In the genomic region with DNA sequence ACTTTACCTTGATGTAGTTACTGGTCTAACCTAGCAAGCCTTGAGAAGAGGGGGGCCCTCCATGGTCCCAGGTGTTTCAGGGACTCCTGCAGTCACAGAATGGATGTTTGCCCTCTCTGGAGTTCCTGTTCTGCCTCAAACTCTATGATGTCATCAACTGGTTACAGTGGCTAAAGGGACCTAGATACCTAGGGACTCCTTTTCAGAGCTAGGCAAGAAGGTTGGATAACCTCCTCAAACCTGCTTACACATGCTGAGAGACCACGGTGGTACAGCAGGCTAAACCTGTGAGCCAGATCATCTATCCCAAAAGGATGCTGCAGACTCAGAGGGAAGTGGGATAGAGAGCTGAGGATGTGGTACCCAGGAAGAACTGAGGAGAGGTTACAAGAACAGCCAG, we compare ENCODE assay signal across 8 mouse cellular contexts. TPM values are rescaled to one million over a fixed set of nuclear protein-coding genes. Genes with fewer than 3 reads are reported as not detected.
DNase-seq lines count a peak whose midpoint lies in the region; ATAC-seq and TF ChIP-seq lines count a peak whose summit lies in the region.

A gene (minus strand): TSS at position 101 of the 400 bp plus-strand sequence.

- no peak within 1 kb of the TSS for H3K9ac ChIP-seq in lung, embryonic 15.5 days
- H3K9ac ChIP-seq in heart, postnatal 0 days (replicated peaks; ENCODE audit: low read depth, low read length) = no peak within 1 kb of the TSS
- H3K9ac ChIP-seq in neural tube, embryonic 15.5 days (replicated peaks) = no peak within 1 kb of the TSS

- no peak for DNase-seq in lung, postnatal 36 days
- DNase-seq in embryonic facial prominence, embryonic 10.5 days (ENCODE audit: low spot score) = no peak
- no peak for DNase-seq in heart, postnatal 0 days (ENCODE audit: low spot score)
- DNase-seq in limb, embryonic 10.5 days (ENCODE audit: low spot score) = no peak
- no peak for DNase-seq in cerebellum, adult 11 months
- no peak for DNase-seq in MN1 (ENCODE audit: low spot score)

- no peaks in the 10 kb centered on the region for H3K9me3 ChIP-seq in lung, embryonic 15.5 days
- no peaks in the 10 kb centered on the region for H3K9me3 ChIP-seq in embryonic facial prominence, embryonic 10.5 days
- no peaks in the 10 kb centered on the region for H3K9me3 ChIP-seq in heart, postnatal 0 days (replicated peaks; ENCODE audit: control insufficient read depth, low read length)
- no peaks in the 10 kb centered on the region for H3K9me3 ChIP-seq in limb, embryonic 10.5 days (replicated peaks)
- H3K9me3 ChIP-seq in neural tube, embryonic 15.5 days (replicated peaks) = no peaks in the 10 kb centered on the region

- H3K27ac ChIP-seq in lung, embryonic 15.5 days = no peak within 1 kb of the TSS
- H3K27ac ChIP-seq in embryonic facial prominence, embryonic 10.5 days (replicated peaks) = no peak within 1 kb of the TSS
- H3K27ac ChIP-seq in heart, postnatal 0 days (ENCODE audit: low read depth) = no peak within 1 kb of the TSS
- H3K27ac ChIP-seq in limb, embryonic 10.5 days = no peak within 1 kb of the TSS
- no peak within 1 kb of the TSS for H3K27ac ChIP-seq in neural tube, embryonic 15.5 days (replicated peaks)

- no peaks in the 10 kb centered on the region for H3K27me3 ChIP-seq in lung, embryonic 15.5 days
- H3K27me3 ChIP-seq in embryonic facial prominence, embryonic 10.5 days (replicated peaks; ENCODE audit: low read depth, poor library complexity, severe bottlenecking) = no peaks in the 10 kb centered on the region
- no peaks in the 10 kb centered on the region for H3K27me3 ChIP-seq in heart, postnatal 0 days (ENCODE audit: control insufficient read depth, insufficient read depth, low read length)
- no peaks in the 10 kb centered on the region for H3K27me3 ChIP-seq in limb, embryonic 10.5 days (ENCODE audit: low read depth, poor library complexity, severe bottlenecking)
- H3K27me3 ChIP-seq in neural tube, embryonic 15.5 days (replicated peaks) = no peaks in the 10 kb centered on the region

- no peak within 1 kb of the TSS for H3K4me3 ChIP-seq in lung, embryonic 15.5 days
- H3K4me3 ChIP-seq in embryonic facial prominence, embryonic 10.5 days = no peak within 1 kb of the TSS
- H3K4me3 ChIP-seq in heart, postnatal 0 days (ENCODE audit: low read depth, low read length) = no peak within 1 kb of the TSS
- no peak within 1 kb of the TSS for H3K4me3 ChIP-seq in limb, embryonic 10.5 days
- no peak within 1 kb of the TSS for H3K4me3 ChIP-seq in neural tube, embryonic 15.5 days (replicated peaks)

- H3K36me3 ChIP-seq in lung, embryonic 15.5 days = no peaks in the 10 kb centered on the region
- no peaks in the 10 kb centered on the region for H3K36me3 ChIP-seq in embryonic facial prominence, embryonic 10.5 days (replicated peaks)
- H3K36me3 ChIP-seq in heart, postnatal 0 days (replicated peaks; ENCODE audit: control insufficient read depth, insufficient read depth, low read length) = no peaks in the 10 kb centered on the region
- H3K36me3 ChIP-seq in limb, embryonic 10.5 days = no peaks in the 10 kb centered on the region
- no peaks in the 10 kb centered on the region for H3K36me3 ChIP-seq in neural tube, embryonic 15.5 days

- H3K4me1 ChIP-seq in lung, embryonic 15.5 days = no peaks in the 10 kb centered on the region
- H3K4me1 ChIP-seq in embryonic facial prominence, embryonic 10.5 days = no peaks in the 10 kb centered on the region
- no peaks in the 10 kb centered on the region for H3K4me1 ChIP-seq in heart, postnatal 0 days (ENCODE audit: control insufficient read depth, insufficient read depth)
- H3K4me1 ChIP-seq in limb, embryonic 10.5 days = no peaks in the 10 kb centered on the region
- H3K4me1 ChIP-seq in neural tube, embryonic 15.5 days = no peaks in the 10 kb centered on the region

- TF ChIP-seq EP300 in heart, postnatal 0 days (IDR thresholded peaks at IDR 0.05; ENCODE audit: low read depth) = no peak

- TF ChIP-seq CTCF in heart, postnatal 0 days (IDR thresholded peaks at IDR 0.05; ENCODE audit: low read depth) = no peak

- H3K4me2 ChIP-seq in lung, embryonic 15.5 days = no peak within 1 kb of the TSS
- H3K4me2 ChIP-seq in heart, postnatal 0 days (ENCODE audit: low read depth, low read length) = no peak within 1 kb of the TSS
- no peak within 1 kb of the TSS for H3K4me2 ChIP-seq in neural tube, embryonic 15.5 days

- ATAC-seq in lung, embryonic 15.5 days (ENCODE audit: borderline replicate concordance, extremely low read depth, low FRiP score, low TSS enrichment) = no peak
- ATAC-seq in heart, postnatal 0 days (ENCODE audit: insufficient read depth, low read depth) = no peak
- ATAC-seq in neural tube, embryonic 15.5 days (ENCODE audit: low FRiP score) = no peak

- WGBS in lung, embryonic 15.5 days = 81% methylated on average over 1 of the region's 1 CpGs
- WGBS in embryonic facial prominence, embryonic 10.5 days = 88% methylated on average over 1 of the region's 1 CpGs
- WGBS in heart, postnatal 0 days = 79% methylated on average over 1 of the region's 1 CpGs
- WGBS in limb, embryonic 10.5 days = 86% methylated on average over 1 of the region's 1 CpGs
- WGBS in neural tube, embryonic 15.5 days = 92% methylated on average over 1 of the region's 1 CpGs

RNA-seq across cellular contexts. Expression of the gene that starts here (rescaled TPM):
- polyA plus RNA-seq in lung, embryonic 15.5 days (2015; fragmentation: Nextera tagmentation; extraction: Ambion mirVana) = 35.1 and 39.9 TPM in 2 replicates
- polyA plus RNA-seq in embryonic facial prominence, embryonic 10.5 days (2016; fragmentation: Nextera tagmentation; extraction: Ambion mirVana) = 29.1 and 31.7 TPM in 2 replicates
- total RNA-seq in heart, postnatal 0 days (2014; rRNA removed; ENCODE audit: low replicate concordance) = 100.0 and 140 TPM in 2 replicates
- polyA plus RNA-seq in heart, postnatal 0 days (2015; fragmentation: Nextera tagmentation; extraction: Ambion mirVana) = 128 and 148 TPM in 2 replicates
- 25.4 and 33.7 TPM in 2 replicates for polyA plus RNA-seq in limb, embryonic 10.5 days (2016; fragmentation: Nextera tagmentation; extraction: Ambion mirVana)
- polyA plus RNA-seq in neural tube, embryonic 15.5 days (2015; fragmentation: Nextera tagmentation; extraction: Ambion mirVana) = 134 and 146 TPM in 2 replicates
